Mouse (Mus musculus): Measurements from ENCODE around the gene Frmd6. TPM values are rescaled to one million over a fixed set of nuclear protein-coding genes. Genes with fewer than 3 reads are reported as not detected.

Gene Frmd6
- polyA plus RNA-seq, 1 experiment from 2014 or later, result 15.9 TPM

GRCm38 (mm10) chr12:70812822-70813465 lies 12.4 kb upstream of the Frmd6 start:
- H3K4me3 ChIP-seq (ENCODE audit: low read depth, low read length), result no peak overlapping the region
- DNase-seq (ENCODE audit: low spot score, missing footprints), result no peak
- H3K36me3 ChIP-seq (ENCODE audit: control insufficient read depth, insufficient read depth, low read length), result no peaks in the 10 kb centered on the region
- H3K9ac ChIP-seq (ENCODE audit: low read length), result no peak overlapping the region
- H3K4me2 ChIP-seq, result no peak overlapping the region
- H3K9me3 ChIP-seq (ENCODE audit: control insufficient read depth, low read length), result no peaks in the 10 kb centered on the region
- H3K27me3 ChIP-seq (ENCODE audit: control insufficient read depth, insufficient read depth, low read length), result no peaks in the 10 kb centered on the region
- 30% methylated on average over 3 of the region's 3 CpGs for WGBS
- H3K27ac ChIP-seq (ENCODE audit: low read depth, low read length), result no peak overlapping the region
- ATAC-seq (ENCODE audit: low FRiP score), result no peak
- peaks cover 5% of the 10 kb centered on the region for H3K4me1 ChIP-seq (ENCODE audit: control insufficient read depth, insufficient read depth, low read length)

GRCm38 (mm10) chr12:70816731-70817130 lies 8.6 kb upstream of the Frmd6 start:
- Histone ChIP-seq H3K4me3 (ENCODE audit: low read depth, low read length) (no peak overlapping the region), H3K9me3 (ENCODE audit: control insufficient read depth, low read length) (no peaks in the 10 kb centered on the region), H3K36me3 (ENCODE audit: control insufficient read depth, insufficient read depth, low read length) (no peaks in the 10 kb centered on the region), H3K27ac (ENCODE audit: low read depth, low read length) (no peak overlapping the region), H3K27me3 (ENCODE audit: control insufficient read depth, insufficient read depth, low read length) (no peaks in the 10 kb centered on the region), H3K4me1 (ENCODE audit: control insufficient read depth, insufficient read depth, low read length) (peaks cover 5% of the 10 kb centered on the region), H3K9ac (ENCODE audit: low read length) (no peak overlapping the region), H3K4me2 (no peak overlapping the region)
- ATAC-seq (ENCODE audit: low FRiP score) (no peak), DNase-seq (ENCODE audit: low spot score, missing footprints) (peak; percentile 57)
- WGBS, result 51% methylated on average over 2 of the region's 2 CpGs

- Histone ChIP-seq H3K4me1 (ENCODE audit: control insufficient read depth, insufficient read depth, low read length) (peaks cover 14% of the 10 kb centered on the region), H3K4me2 (peak overlapping the region; percentile 80; the same call in 1 of the 2 replicates), H3K9me3 (ENCODE audit: control insufficient read depth, low read length) (no peaks in the 10 kb centered on the region), H3K4me3 (ENCODE audit: low read depth, low read length) (no peak overlapping the region), H3K9ac (ENCODE audit: low read length) (no peak overlapping the region), H3K27ac (ENCODE audit: low read depth, low read length) (no peak overlapping the region), H3K27me3 (ENCODE audit: control insufficient read depth, insufficient read depth, low read length) (no peaks in the 10 kb centered on the region), H3K36me3 (ENCODE audit: control insufficient read depth, insufficient read depth, low read length) (no peaks in the 10 kb centered on the region)
- ATAC-seq (ENCODE audit: low FRiP score), result no peak
- 62% methylated on average over 7 of the region's 7 CpGs for WGBS
- DNase-seq (ENCODE audit: low spot score, missing footprints), result peak; percentile 87
These were observed 1.3 kb upstream of the Frmd6 start for GRCm38 (mm10) chr12:70824017-70824416.

- H3K4me1 ChIP-seq (ENCODE audit: control insufficient read depth, insufficient read depth, low read length), result peaks cover 14% of the 10 kb centered on the region
- H3K36me3 ChIP-seq (ENCODE audit: control insufficient read depth, insufficient read depth, low read length), result no peaks in the 10 kb centered on the region
- H3K4me2 ChIP-seq, result peak overlapping the region; percentile 80
- H3K4me3 ChIP-seq (ENCODE audit: low read depth, low read length), result peak overlapping the region; percentile 76
- DNase-seq (ENCODE audit: low spot score, missing footprints) (peak; percentile 98), ATAC-seq (ENCODE audit: low FRiP score) (no peak)
- no peaks in the 10 kb centered on the region for H3K27me3 ChIP-seq (ENCODE audit: control insufficient read depth, insufficient read depth, low read length)
- H3K9me3 ChIP-seq (ENCODE audit: control insufficient read depth, low read length), result no peaks in the 10 kb centered on the region
- H3K9ac ChIP-seq (ENCODE audit: low read length), result peak overlapping the region; percentile 82
- H3K27ac ChIP-seq (ENCODE audit: low read depth, low read length), result peak overlapping the region; percentile 88
- under 1% methylated on average over 52 of the region's 55 CpGs for WGBS
These were observed 470 bp downstream of the Frmd6 start for GRCm38 (mm10) chr12:70825651-70826317.

GRCm38 (mm10) chr12:70826318-70827072 lies 1.2 kb downstream of the Frmd6 start:
- Histone ChIP-seq H3K4me2 (peak overlapping the region; percentile 80), H3K27me3 (ENCODE audit: control insufficient read depth, insufficient read depth, low read length) (no peaks in the 10 kb centered on the region), H3K27ac (ENCODE audit: low read depth, low read length) (no peak overlapping the region), H3K9ac (ENCODE audit: low read length) (peak overlapping the region; percentile 82), H3K9me3 (ENCODE audit: control insufficient read depth, low read length) (no peaks in the 10 kb centered on the region), H3K36me3 (ENCODE audit: control insufficient read depth, insufficient read depth, low read length) (no peaks in the 10 kb centered on the region), H3K4me1 (ENCODE audit: control insufficient read depth, insufficient read depth, low read length) (peaks cover 14% of the 10 kb centered on the region), H3K4me3 (ENCODE audit: low read depth, low read length) (peak overlapping the region; percentile 76)
- DNase-seq (ENCODE audit: low spot score, missing footprints) (peak; percentile 91), ATAC-seq (ENCODE audit: low FRiP score) (no peak)
- 3% methylated on average over 19 of the region's 19 CpGs for WGBS

- WGBS, result 40% methylated on average over 9 of the region's 9 CpGs
- H3K4me1 ChIP-seq (ENCODE audit: control insufficient read depth, insufficient read depth, low read length), result peaks cover 14% of the 10 kb centered on the region
- no peak overlapping the region for H3K27ac ChIP-seq (ENCODE audit: low read depth, low read length)
- ATAC-seq (ENCODE audit: low FRiP score), result no peak
- DNase-seq (ENCODE audit: low spot score, missing footprints), result peak; percentile 88
- H3K4me2 ChIP-seq, result peak overlapping the region; percentile 80
- H3K9me3 ChIP-seq (ENCODE audit: control insufficient read depth, low read length), result no peaks in the 10 kb centered on the region
- peak overlapping the region; percentile 76 for H3K4me3 ChIP-seq (ENCODE audit: low read depth, low read length)
- no peak overlapping the region for H3K9ac ChIP-seq (ENCODE audit: low read length)
- no peaks in the 10 kb centered on the region for H3K36me3 ChIP-seq (ENCODE audit: control insufficient read depth, insufficient read depth, low read length)
- H3K27me3 ChIP-seq (ENCODE audit: control insufficient read depth, insufficient read depth, low read length), result no peaks in the 10 kb centered on the region
These were observed 2.0 kb downstream of the Frmd6 start for GRCm38 (mm10) chr12:70827187-70827900.

- Histone ChIP-seq H3K4me2 (no peak overlapping the region), H3K27ac (ENCODE audit: low read depth, low read length) (no peak overlapping the region), H3K9me3 (ENCODE audit: control insufficient read depth, low read length) (no peaks in the 10 kb centered on the region), H3K4me1 (ENCODE audit: control insufficient read depth, insufficient read depth, low read length) (peaks cover 14% of the 10 kb centered on the region), H3K9ac (ENCODE audit: low read length) (no peak overlapping the region), H3K36me3 (ENCODE audit: control insufficient read depth, insufficient read depth, low read length) (no peaks in the 10 kb centered on the region), H3K4me3 (ENCODE audit: low read depth, low read length) (no peak overlapping the region), H3K27me3 (ENCODE audit: control insufficient read depth, insufficient read depth, low read length) (no peaks in the 10 kb centered on the region)
- 80% methylated on average over 4 of the region's 4 CpGs for WGBS
- DNase-seq (ENCODE audit: low spot score, missing footprints) (no peak), ATAC-seq (ENCODE audit: low FRiP score) (no peak)
These were observed 2.6 kb downstream of the Frmd6 start for GRCm38 (mm10) chr12:70827901-70828271.

GRCm38 (mm10) chr12:70830982-70831566 lies 5.8 kb downstream of the Frmd6 start:
- DNase-seq (ENCODE audit: low spot score, missing footprints), result no peak
- 83% methylated on average over 9 of the region's 9 CpGs for WGBS
- H3K9me3 ChIP-seq (ENCODE audit: control insufficient read depth, low read length), result no peaks in the 10 kb centered on the region
- H3K4me2 ChIP-seq, result no peak overlapping the region
- no peaks in the 10 kb centered on the region for H3K36me3 ChIP-seq (ENCODE audit: control insufficient read depth, insufficient read depth, low read length)
- H3K9ac ChIP-seq (ENCODE audit: low read length), result no peak overlapping the region
- H3K4me1 ChIP-seq (ENCODE audit: control insufficient read depth, insufficient read depth, low read length), result peaks cover 14% of the 10 kb centered on the region
- H3K27me3 ChIP-seq (ENCODE audit: control insufficient read depth, insufficient read depth, low read length), result no peaks in the 10 kb centered on the region
- ATAC-seq (ENCODE audit: low FRiP score), result no peak
- H3K27ac ChIP-seq (ENCODE audit: low read depth, low read length), result no peak overlapping the region
- no peak overlapping the region for H3K4me3 ChIP-seq (ENCODE audit: low read depth, low read length)

Data from midbrain, embryonic 11.5 days (tissue).